Mouse (Mus musculus): ENCODE measurements around the gene Lig1.

DNA sequence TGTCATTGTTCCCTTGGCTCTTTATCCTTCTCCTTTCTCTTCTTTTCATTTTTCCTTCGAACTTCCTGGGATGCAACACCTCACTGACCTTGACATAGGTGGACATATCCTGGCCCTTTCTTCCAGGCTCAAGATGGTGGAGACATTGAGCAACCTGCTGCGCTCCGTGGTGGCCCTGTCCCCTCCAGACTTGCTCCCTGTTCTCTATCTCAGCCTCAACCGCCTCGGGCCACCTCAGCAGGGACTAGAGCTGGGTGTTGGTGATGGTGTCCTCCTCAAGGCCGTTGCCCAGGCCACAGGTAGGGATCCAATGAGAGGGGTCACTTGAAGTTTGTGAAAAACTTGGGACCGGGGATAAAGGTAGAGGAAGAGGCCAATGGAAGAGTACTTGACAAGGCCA lies 18.2 kb downstream of the Lig1 start:
- TF ChIP-seq POLR2A (IDR thresholded peaks at IDR 0.05; ENCODE audit: control insufficient read depth, low read depth, low read length) (no peak), CTCF (IDR thresholded peaks at IDR 0.05; ENCODE audit: control insufficient read depth, insufficient read depth, insufficient replicate concordance, low read depth, low read length) (no peak)

All from testis, adult 2 months (tissue).